Mouse (Mus musculus): ENCODE data around the gene Ptafr.
A peak's percentile ranks its signal among the peaks of the same experiment; 100 is the strongest.

Gene Ptafr

GRCm38 (mm10) chr4:132563965-132564364, at the start of gene Ptafr:
Gene Ptafr (plus strand): TSS chr4:132564067.
- peak; percentile 8 for DNase-seq (ENCODE audit: low spot score)

GRCm38 (mm10) chr4:132514555-132515135, 49.2 kb upstream of the Ptafr start:
- DNase-seq (ENCODE audit: low spot score) = peak; percentile 84

GRCm38 (mm10) chr4:132515369-132516155, 48.3 kb upstream of the Ptafr start:
- DNase-seq (ENCODE audit: low spot score) = peak; percentile 94

GRCm38 (mm10) chr4:132518066-132518465, 45.8 kb upstream of the Ptafr start:
- DNase-seq (ENCODE audit: low spot score) = no peak

GRCm38 (mm10) chr4:132519188-132519587, 44.7 kb upstream of the Ptafr start:
- DNase-seq (ENCODE audit: low spot score) = no peak

- DNase-seq (ENCODE audit: low spot score) = no peak
These were observed 39.5 kb upstream of the Ptafr start for GRCm38 (mm10) chr4:132524321-132524741.

- peak; percentile 30 for DNase-seq (ENCODE audit: low spot score)
These were observed 39.1 kb upstream of the Ptafr start for GRCm38 (mm10) chr4:132524808-132525207.

- no peak for DNase-seq (ENCODE audit: low spot score)
These were observed 37.2 kb upstream of the Ptafr start for GRCm38 (mm10) chr4:132526678-132527077.

- peak; percentile 29 for DNase-seq (ENCODE audit: low spot score)
These were observed 35.8 kb upstream of the Ptafr start for GRCm38 (mm10) chr4:132527917-132528522.

GRCm38 (mm10) chr4:132529344-132529743, 34.5 kb upstream of the Ptafr start:
- DNase-seq (ENCODE audit: low spot score) = no peak

- no peak for DNase-seq (ENCODE audit: low spot score)
These were observed 33.6 kb upstream of the Ptafr start for GRCm38 (mm10) chr4:132530033-132530804.

GRCm38 (mm10) chr4:132532496-132532895, 31.4 kb upstream of the Ptafr start:
- no peak for DNase-seq (ENCODE audit: low spot score)

- DNase-seq (ENCODE audit: low spot score) = peak; percentile 92
These were observed 30.6 kb upstream of the Ptafr start, which contains the start of gene Atpif1 for GRCm38 (mm10) chr4:132532981-132533916. Gene Atpif1 (minus strand): TSS chr4:132533659.

- DNase-seq (ENCODE audit: low spot score) = peak; percentile 96
These were observed 28.3 kb upstream of the Ptafr start, which contains the start of gene Dnajc8 for GRCm38 (mm10) chr4:132535406-132536121. Gene Dnajc8 (plus strand): TSS chr4:132535550.

- no peak for DNase-seq (ENCODE audit: low spot score)
These were observed 24.4 kb upstream of the Ptafr start for GRCm38 (mm10) chr4:132539481-132539880.

- no peak for DNase-seq (ENCODE audit: low spot score)
These were observed 22.5 kb upstream of the Ptafr start for GRCm38 (mm10) chr4:132541413-132541812.

GRCm38 (mm10) chr4:132542724-132543123, 21.1 kb upstream of the Ptafr start:
- no peak for DNase-seq (ENCODE audit: low spot score)

GRCm38 (mm10) chr4:132545851-132546250, 18.0 kb upstream of the Ptafr start:
- DNase-seq (ENCODE audit: low spot score) = peak; percentile 76

- no peak for DNase-seq (ENCODE audit: low spot score)
These were observed 9.6 kb upstream of the Ptafr start for GRCm38 (mm10) chr4:132554221-132554620.

GRCm38 (mm10) chr4:132554653-132555052, 9.2 kb upstream of the Ptafr start:
- DNase-seq (ENCODE audit: low spot score) = no peak

Data from urinary bladder, postnatal 14 days (tissue).